Mouse (Mus musculus): Measurements from ENCODE around the gene Susd5.

DNA sequence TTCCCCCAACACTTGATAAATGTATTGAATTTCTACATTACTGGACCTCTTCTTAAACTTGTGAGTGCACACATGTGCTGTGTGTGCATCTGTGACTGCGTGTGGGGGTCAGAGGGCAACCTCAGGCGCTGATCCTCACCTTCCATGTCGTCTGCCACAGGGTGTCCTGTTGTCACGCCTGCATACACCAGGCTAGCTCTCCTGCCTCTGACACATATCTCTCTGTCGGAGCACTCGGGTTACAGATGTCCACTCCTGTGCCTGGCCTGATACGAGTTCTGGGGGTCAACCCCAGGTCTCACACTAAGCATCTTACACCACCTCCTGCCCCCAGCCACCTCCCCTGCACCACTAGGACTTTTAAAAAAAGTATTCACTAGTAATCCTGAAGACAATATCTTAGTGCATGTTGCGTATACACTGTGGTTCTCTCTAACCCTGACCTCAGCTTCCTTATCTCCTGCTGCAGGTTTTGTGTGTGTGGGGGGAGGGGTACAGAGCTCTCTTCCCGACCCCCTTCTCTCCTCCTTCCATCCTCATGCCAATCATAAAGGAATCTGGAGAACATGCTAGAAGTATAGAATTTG lies 41.9 kb downstream of the Susd5 start:
- TF ChIP-seq CTCF (IDR thresholded peaks at IDR 0.05; ENCODE audit: control insufficient read depth, insufficient read depth, insufficient read length) (no peak), MAX (IDR thresholded peaks at IDR 0.05) (no peak), CEBPB (IDR thresholded peaks at IDR 0.05; ENCODE audit: low read depth) (no peak), USF1 (IDR thresholded peaks at IDR 0.05; ENCODE audit: low read depth) (no peak), FOSL1 (IDR thresholded peaks at IDR 0.05; ENCODE audit: insufficient read depth, low read length, poor library complexity, severe bottlenecking) (no peak), MYOD1 (IDR thresholded peaks at IDR 0.05; ENCODE audit: control insufficient read depth, insufficient read length, low read depth) (no peak)
